Mouse (Mus musculus) erythroid progenitor cell, adult 5-6 weeks (primary cell): ENCODE data around the gene Pmp22. TPM values are rescaled to one million over a fixed set of nuclear protein-coding genes. Genes with fewer than 3 reads are reported as not detected.

ENCODE experiments used
- ATAC-seq: replicated peaks from 2 replicates; pipeline ENCODE4 v1.8.0; 2016; ENCODE audit warnings: moderate number of reproducible peaks, mild to moderate bottlenecking, moderate TSS enrichment, inconsistent platforms; ENCODE audit not compliant: poor library complexity, low FRiP score, severe bottlenecking
- total RNA-seq, 2 experiments: library from RNA; stranded (forward) in 1 of 2; stranded (reverse) in 1 of 2; fragments of 150-400 nt in 1 of 2; fragments of 186-747, 209-891 nt in 1 of 2; gene quantifications; 2 replicates each; pipeline versions ENCODE4 v1.2.3 to v1.2.4; 2015 to 2017; ENCODE audit warnings: low replicate concordance in 2 of 2

Pmp22 gene
- 1.7 and 1.8 TPM in 2 replicates for total RNA-seq (2015; ENCODE audit: low replicate concordance)
- 1.2 TPM in 1 of 2 replicates, not detected in the other for total RNA-seq (2017; ENCODE audit: low replicate concordance)

DNA sequence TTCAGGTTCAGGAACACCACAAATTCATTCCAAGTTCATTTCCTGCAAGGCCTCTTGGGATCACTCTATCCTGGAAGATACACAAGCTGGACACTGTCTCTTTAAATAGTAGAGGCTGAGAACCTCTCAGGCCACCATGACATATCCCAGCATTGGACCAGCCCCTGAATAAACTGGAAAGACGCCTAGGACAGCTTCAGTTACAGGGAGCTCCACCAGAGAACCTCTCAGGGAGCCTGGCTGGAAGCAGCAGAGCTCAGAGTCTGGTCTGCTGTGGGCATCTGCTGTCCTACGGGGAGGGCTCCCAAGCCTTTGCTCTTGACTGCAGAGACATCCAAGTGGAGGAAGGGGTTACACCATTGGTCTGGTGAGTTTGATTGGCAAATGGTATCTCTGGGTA lies at the start of gene Pmp22:
Gene Pmp22 (plus strand): TSS at position 199 of the 400 bp plus-strand sequence.
- no peak for ATAC-seq

GRCm38 (mm10) chr11:63084536-63084935 lies 44.2 kb upstream of the Pmp22 start:
- ATAC-seq = no peak

DNA sequence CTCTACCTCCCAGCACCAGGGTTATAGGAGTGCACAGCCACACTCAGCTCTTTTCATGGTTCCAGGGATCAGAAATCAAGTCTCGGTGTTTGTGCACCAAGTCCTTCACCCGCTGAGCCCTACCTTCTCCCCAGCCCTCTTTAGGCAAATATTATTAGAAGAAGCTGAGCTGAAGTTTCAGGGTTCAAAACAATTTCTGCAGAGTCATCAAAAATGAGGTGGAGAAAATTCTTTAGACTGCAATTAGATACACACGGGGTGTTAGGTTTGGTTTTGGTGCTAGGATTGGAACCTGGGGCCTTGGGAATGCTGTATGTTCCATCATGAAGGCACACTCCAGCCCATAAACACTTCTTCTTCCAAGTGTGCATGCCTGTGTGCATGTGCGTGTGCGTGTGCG lies 40.1 kb upstream of the Pmp22 start:
- ATAC-seq = no peak

GRCm38 (mm10) chr11:63090210-63090609 lies 38.6 kb upstream of the Pmp22 start:
- no peak for ATAC-seq

GRCm38 (mm10) chr11:63090986-63091385 lies 37.8 kb upstream of the Pmp22 start:
- ATAC-seq = no peak

DNA sequence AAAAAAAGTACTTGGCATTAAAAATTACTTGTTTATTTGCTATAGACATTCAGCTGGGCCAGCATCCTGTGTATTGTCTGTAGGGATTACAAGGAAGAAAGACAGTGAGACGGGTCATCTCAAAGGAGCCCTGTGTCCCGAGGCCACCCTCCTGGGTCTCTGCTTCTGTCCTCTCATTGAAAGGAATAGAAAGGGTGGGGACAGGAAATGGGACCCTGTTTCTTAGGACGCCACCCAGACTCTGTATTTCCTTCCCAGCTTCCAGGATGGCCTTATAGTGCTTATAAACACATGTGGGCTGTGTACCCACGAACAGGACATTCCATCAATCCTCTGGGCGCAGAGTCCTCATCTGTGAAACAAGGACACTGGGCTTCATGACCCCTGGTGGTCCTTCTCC lies 36.5 kb upstream of the Pmp22 start:
- no peak for ATAC-seq

DNA sequence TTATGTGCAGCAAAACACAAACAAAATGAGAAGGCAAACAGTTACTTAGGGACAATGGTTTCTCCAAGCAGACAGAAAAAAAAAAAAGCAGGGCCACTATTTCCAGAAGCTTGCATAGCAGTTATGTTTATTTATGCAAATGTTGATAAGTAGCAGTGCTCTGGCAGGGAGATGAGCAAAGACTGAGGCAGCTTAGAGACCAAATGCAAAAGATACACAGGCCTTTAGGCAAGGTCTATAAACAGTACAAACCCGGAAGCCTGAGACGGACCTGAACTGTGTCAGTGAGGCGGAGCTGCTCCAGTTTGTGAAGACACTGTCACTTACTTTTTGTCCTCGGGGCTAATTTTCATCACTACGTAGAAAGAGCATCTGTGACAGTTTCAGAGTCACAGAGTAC lies 35.2 kb upstream of the Pmp22 start:
- ATAC-seq = no peak

DNA sequence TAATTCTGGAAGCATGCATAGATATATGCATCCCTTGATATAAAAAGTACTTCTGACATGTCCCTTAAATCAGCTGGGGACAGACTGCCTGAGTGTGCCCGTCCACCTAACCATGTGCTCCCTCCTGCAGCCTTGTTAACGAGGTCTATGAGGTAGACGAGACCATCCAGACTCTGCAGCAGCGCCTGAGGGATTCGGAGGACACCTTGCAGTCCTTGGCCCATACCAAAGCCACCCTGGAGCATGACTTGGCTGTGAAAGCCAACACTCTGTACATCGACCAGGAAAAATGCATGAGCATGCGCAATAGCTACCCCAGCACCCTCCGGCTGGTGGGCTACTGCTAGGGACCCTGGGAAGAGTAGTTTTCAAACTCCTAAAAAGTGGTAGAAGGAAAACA lies 34.3 kb upstream of the Pmp22 start:
- ATAC-seq = no peak

DNA sequence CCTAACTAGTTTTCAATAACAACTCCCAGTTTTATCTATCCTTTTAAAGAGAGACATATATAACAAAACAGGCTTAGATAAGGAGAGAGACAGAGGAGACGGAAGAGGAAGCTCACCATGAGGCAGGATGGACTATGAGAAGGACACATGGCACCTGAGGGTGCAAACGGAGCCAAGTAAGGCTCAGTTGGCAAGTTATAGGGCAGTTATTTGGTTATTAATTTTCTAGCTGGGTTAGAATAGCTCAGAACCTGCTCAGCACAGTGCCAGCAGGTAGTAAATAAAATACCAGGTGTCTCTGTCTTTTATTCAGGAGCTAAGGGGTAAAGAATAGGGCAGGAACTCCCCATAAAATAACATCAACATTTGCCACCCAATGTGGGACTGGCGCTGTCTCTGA lies 30.8 kb upstream of the Pmp22 start:
- ATAC-seq = no peak

DNA sequence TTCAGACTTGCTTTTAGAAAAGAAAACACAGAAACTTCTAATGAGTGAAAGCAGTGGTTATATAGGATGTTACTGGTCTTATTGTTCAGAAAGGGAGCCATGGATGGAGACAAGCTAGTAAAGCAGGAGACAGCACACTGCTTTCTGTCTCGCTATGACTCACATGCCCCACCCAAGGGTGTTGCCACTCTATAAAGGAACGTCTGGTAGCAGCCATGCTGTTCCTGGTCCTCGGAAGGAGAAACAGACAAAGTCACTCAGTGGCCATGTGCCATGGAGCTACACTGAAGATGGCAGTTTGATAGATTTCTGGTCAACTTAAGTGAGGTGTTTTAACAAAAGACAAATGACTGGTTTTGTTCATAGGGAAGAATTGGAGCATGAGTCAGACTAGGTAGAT lies 29.4 kb upstream of the Pmp22 start:
- ATAC-seq = no peak

GRCm38 (mm10) chr11:63103256-63103655 lies 25.5 kb upstream of the Pmp22 start:
- ATAC-seq = no peak

- no peak for ATAC-seq
These were observed 24.8 kb upstream of the Pmp22 start for GRCm38 (mm10) chr11:63104026-63104425.

GRCm38 (mm10) chr11:63109230-63109775 lies 19.5 kb upstream of the Pmp22 start:
- ATAC-seq = no peak

DNA sequence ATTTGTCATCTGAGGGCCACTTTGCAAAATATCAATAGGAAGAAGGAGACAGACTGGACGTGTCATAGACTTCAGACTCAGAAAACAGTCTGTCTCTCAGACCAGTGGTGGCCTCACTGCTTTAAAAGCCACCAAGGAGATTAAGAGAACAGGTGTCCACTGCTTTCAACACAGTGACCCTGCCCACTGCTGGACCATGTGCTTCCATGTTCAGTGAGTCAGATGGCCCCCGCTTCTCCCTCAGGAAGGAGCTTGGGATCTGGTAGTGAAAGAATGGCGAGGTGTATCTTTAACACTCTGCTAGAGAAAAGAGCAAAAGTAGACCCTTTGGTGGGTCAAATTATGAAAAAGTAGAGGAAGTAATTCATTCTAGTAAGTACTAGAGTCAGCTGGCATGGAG lies 18.5 kb upstream of the Pmp22 start:
- no peak for ATAC-seq

- ATAC-seq = no peak
These were observed 13.8 kb upstream of the Pmp22 start for GRCm38 (mm10) chr11:63114807-63115641.

DNA sequence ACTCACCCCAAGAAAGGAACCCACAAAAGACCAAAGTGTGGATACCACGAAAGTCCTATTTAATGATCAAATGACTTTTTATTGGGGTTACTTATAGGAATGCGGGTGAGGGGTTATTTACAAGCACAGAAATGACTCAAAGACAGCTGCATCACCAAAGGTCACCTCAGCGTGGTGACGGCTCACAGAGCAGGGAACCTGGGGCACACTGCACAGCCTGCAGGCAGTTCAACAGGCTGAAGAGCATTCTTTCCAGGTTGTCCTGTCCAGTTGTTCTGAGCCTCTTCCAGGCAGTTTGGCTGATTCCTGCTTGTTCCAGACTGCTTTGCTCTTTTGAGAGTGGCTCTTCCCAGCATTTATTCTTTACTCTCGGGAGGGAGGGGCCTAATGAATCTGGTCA lies 12.1 kb upstream of the Pmp22 start:
- ATAC-seq = no peak

- ATAC-seq = no peak
These were observed 11.5 kb upstream of the Pmp22 start for GRCm38 (mm10) chr11:63117266-63117665.

DNA sequence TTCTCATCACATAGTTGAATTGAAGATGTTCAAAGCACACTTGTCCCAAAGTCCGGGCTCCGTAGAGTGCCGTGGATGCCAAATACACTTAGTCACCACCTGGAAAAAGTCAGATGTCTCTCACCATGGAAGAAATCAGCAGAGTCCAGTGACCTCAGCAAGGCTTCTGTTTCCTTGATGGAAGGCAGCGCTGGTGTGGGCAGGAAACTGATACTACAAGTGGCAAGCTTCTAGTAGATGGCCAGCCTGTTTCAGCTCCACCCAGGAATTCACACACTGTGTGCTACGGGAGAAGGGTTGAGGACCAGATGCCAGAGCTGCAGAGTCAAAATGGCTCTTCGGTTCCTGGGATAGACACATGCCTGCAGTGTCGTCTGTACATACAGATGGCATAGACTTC lies 9.0 kb upstream of the Pmp22 start:
- no peak for ATAC-seq

GRCm38 (mm10) chr11:63122249-63122648 lies 6.5 kb upstream of the Pmp22 start:
- ATAC-seq = no peak

DNA sequence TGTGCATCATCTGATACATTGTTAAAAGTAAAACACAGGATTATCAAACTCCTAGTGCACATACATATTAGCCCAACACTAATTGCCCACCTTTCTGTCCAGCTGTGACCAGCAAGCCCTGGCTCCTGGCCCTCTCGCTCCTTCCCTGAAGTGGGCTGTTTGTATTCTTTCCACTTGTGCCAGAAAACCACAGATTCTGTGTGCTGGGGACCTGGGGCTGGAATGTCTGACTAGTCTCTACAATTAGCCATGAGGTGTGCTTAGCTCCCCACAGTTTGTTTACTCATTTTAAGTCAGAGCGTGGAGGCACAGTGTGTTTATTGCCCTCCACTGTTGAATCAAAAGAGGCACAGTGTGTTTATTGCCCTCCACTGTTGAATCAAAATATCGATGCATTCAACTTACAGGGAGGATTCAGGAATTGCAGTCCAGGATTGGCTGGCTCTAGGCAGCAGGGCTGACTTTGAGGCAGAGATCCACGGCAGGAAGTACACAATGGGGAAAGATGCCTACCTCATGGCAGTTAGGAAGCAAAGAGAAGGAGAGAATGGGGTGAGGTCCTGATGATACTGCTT lies 5.9 kb upstream of the Pmp22 start:
- ATAC-seq = no peak

DNA sequence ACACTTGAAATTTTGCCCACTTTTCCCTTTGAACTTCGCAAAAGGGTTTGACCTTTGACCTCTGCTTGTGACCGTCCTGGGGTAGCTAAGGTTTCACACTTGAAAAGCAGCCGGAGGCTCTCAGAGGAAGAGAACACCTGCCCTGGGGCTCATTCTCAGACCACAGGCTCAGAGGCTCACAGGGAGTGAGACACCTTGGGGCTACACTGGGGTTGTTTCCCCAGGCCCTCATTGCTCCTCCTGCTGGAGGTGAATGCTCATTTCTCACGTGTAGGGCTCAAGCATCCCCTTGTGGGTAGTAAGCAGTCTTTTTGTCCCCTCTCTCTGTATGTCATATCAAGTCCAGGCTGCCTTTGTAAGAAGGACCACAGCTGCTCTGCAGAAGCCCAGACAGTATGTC lies 4.5 kb upstream of the Pmp22 start:
- ATAC-seq = no peak
